Mouse (Mus musculus) kidney, adult 2 months (tissue): ENCODE measurements at regions not wholly inside any gene's neighbourhood (a gene's known extent, or its start where the extent isn't known, plus 50 kb on each side); places are given as distances from the start of the nearest gene placed in this dataset.

Experiments used
- DNase-seq: peaks from one replicate; pipeline ENCODE4 v3.0.0; 2021
- H3K27ac ChIP-seq: fragments of 200-500 bp; 2 replicates; pipeline ENCODE4 v1.5.1; 2012; ENCODE audit warnings: low read depth, low read length, control low read depth, inconsistent platforms; ENCODE audit not compliant: insufficient read depth
- H3K27me3 ChIP-seq: fragments of 200-500 bp; replicated peaks from 2 replicates; pipeline ENCODE4 v1.6.1; 2012; ENCODE audit warnings: mild to moderate bottlenecking, moderate library complexity, low read length, inconsistent platforms; ENCODE audit not compliant: control insufficient read depth, insufficient read depth
- H3K36me3 ChIP-seq: fragments of 200-500 bp; 2 replicates; pipeline ENCODE4 v1.6.1; 2012; ENCODE audit warnings: mild to moderate bottlenecking, moderate library complexity, low read length, inconsistent platforms; ENCODE audit not compliant: control insufficient read depth, insufficient read depth
- H3K4me1 ChIP-seq: fragments of 200-500 bp; 2 replicates; pipeline ENCODE4 v1.6.1; 2011; ENCODE audit warnings: low read length; ENCODE audit not compliant: control insufficient read depth, insufficient read depth
- H3K4me3 ChIP-seq: fragments of 200-500 bp; 2 replicates; pipeline ENCODE4 v1.5.1; 2011; ENCODE audit warnings: mild to moderate bottlenecking, low read depth, low read length, control low read depth; ENCODE audit not compliant: insufficient read depth
- CTCF ChIP-seq: fragments of 200-500 bp; conservative IDR thresholded peaks from 2 replicates; pipeline ENCODE4 v1.5.1; 2011; ENCODE audit warnings: low read depth, mild to moderate bottlenecking, control low read depth, low read length, moderate library complexity, mixed read lengths; ENCODE audit not compliant: insufficient read depth, insufficient read length
- POLR2A ChIP-seq: fragments of 200-500 bp; IDR thresholded peaks from one replicate; pipeline ENCODE4 v1.6.1; 2011; ENCODE audit warnings: low read depth, low read length, control low read depth
- WGBS: fragments of 180-500 bp; shearing (Covaris S2); methylation state at CpG from one replicate; pipeline ENCODE4 v1.1.7; 2018; 5-methylcytosine and 5-hydroxymethylcytosine counted together

DNA sequence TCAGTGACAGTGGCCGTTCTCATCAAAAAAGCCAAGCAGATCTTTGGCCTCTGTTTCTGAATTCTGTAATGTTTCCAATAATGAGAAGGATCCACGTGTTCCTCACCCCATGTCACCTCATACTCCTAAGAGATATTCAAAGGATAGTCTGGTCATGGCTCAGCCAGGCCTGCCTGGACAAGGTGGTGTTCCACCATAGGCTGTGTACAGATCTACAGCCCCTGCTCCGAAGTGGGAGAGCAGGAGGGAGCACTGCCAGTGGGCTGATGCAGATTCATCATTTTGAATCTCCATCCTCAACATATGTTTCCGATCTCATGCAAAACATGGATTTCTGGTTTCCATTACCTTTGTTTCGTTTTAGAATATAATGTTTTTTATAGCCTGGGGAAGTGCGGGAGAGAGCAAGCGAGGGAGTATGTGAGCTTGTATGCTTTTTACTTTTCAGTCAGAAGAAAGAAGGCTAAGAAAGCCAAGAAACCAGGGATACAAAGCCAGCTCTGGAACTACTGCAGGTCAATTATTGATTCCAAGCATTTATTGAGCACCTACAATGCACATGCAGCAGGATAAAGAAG lies 166.5 kb upstream of the Usp24 start:
- no peak for TF ChIP-seq POLR2A
- no peak for TF ChIP-seq CTCF
- 85% methylated on average over 7 of the region's 7 CpGs for WGBS

DNA sequence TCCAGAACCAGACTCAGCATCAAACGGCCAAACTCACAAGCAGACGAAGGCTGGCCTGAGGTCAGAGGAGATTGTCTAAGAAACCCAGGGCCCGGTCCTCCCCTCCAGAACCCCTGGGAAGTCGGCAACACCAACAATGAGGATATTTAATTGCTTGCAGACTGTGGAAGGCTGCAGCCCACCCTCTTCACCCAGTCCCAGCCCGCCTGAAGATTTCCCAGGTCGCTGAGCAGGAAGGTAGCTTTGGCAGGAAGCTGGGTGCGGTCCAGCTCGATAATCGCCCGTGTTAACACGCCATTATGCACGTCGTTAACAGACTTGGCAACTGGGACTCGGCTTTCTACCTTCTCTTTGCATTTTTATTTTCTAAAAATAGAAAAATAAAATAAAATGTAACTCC lies 165.2 kb upstream of the Usp24 start:
- Histone ChIP-seq H3K27ac (no peak overlapping the region), H3K27me3 (no peaks in the 10 kb centered on the region), H3K4me1 (peaks cover 20% of the 10 kb centered on the region), H3K36me3 (no peaks in the 10 kb centered on the region), H3K4me3 (no peak overlapping the region)
- WGBS = 52% methylated on average over 14 of the region's 14 CpGs
- peak; percentile 22 for DNase-seq
- TF ChIP-seq POLR2A = no peak
- TF ChIP-seq CTCF = no peak

More for the DNA sequence above, 166.5 kb upstream of the Usp24 start:
- Histone ChIP-seq H3K27ac (peak overlapping the region; percentile 76), H3K27me3 (no peaks in the 10 kb centered on the region), H3K4me1 (peaks cover 20% of the 10 kb centered on the region), H3K4me3 (no peak overlapping the region), H3K36me3 (no peaks in the 10 kb centered on the region)
- no peak for DNase-seq

DNA sequence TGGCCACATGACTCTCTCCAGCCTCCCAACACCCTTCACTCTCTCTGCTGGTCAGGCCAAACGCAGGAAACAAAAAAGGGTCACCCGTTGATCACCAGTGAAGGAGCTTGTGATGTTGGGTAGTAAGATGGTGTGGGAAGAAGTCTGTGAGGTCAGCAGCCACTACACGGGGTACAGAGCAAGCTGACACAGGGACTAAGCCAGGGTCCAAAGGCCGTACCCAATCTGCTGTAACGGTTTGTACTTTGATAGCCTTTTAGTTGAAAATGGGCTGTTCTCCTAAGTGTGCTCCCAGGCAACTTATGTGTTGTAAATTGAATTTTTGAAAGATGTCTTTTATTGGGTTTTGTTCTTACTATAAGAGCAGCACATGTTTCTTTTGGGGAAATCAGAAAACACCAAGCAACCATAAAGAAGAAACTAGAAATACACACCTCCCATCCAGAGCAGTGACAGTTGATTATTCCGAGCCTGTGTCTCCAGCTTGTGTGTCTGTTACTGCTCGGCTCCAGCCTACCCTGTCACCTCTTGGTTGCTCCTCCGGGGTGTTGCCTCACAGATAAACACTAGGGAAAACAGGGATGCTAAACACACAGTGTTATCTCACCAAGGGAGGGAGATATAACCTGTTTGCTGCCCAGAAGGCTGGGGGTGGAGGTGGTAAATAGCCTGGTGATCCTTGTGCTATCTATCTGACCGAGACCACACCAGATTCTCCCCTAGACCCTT lies 158.4 kb upstream of the Usp24 start:
- 59% methylated on average over 9 of the region's 9 CpGs for WGBS
- Histone ChIP-seq H3K27ac (peak overlapping the region; percentile 95), H3K4me3 (no peak overlapping the region), H3K36me3 (no peaks in the 10 kb centered on the region), H3K27me3 (no peaks in the 10 kb centered on the region), H3K4me1 (peaks cover 8% of the 10 kb centered on the region; the same call in 1 of the 2 replicates)
- TF ChIP-seq POLR2A (no peak), CTCF (no peak)
- peak; percentile 82 for DNase-seq

DNA sequence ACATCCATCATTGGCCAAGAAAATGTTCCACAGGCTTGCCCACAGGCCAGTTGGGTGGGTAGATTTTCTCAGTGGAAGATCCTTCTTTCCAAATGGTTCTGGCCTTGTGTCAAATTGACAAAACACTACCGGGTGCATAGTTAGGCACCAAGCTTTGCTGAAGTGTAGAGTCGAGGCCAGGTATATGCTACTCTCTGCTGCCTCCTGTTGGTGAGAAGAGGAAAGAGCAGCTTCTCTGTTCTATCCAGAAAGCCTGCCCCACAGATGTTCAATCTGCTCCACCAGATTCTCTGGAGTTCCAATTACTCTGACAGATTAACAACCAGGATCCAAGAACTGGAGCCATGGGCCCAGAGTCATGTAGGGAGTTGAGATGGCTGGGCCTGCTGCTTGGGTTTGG lies 154.4 kb upstream of the Usp24 start:
- Histone ChIP-seq H3K4me1 (peaks cover 8% of the 10 kb centered on the region; the same call in 1 of the 2 replicates), H3K36me3 (no peaks in the 10 kb centered on the region), H3K4me3 (no peak overlapping the region), H3K27me3 (no peaks in the 10 kb centered on the region), H3K27ac (no peak overlapping the region)
- 46% methylated on average over 2 of the region's 2 CpGs for WGBS
- TF ChIP-seq POLR2A (no peak), CTCF (peak; percentile 56)
- DNase-seq = peak; percentile 24

DNA sequence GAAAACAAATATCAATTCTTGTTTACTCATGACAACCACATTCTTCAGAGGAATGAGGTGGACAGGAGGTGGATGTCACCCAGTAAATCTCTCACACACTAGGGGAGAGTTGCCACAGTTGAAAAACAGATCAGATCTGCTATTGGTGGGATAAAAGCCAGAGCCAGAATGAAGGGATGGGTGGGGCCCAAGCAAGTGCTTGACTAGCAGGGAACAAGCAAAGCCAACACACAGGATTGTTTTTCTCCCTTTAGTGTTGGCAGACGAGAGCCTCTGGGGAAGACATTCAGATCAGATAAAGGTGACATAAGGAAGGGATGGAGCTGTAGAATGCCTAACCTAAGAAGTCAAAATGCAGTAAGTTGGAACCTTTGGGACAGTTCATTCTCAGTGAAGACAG lies 153.5 kb upstream of the Usp24 start:
- DNase-seq = no peak
- no peaks in the 10 kb centered on the region for H3K27me3 ChIP-seq
- TF ChIP-seq CTCF (no peak), POLR2A (no peak)
- peaks cover 4% of the 10 kb centered on the region; the same call in 1 of the 2 replicates for H3K4me1 ChIP-seq
- WGBS = 79% methylated on average over 1 of the region's 1 CpGs
- H3K4me3 ChIP-seq = no peak overlapping the region
- H3K36me3 ChIP-seq = no peaks in the 10 kb centered on the region
- no peak overlapping the region for H3K27ac ChIP-seq

DNA sequence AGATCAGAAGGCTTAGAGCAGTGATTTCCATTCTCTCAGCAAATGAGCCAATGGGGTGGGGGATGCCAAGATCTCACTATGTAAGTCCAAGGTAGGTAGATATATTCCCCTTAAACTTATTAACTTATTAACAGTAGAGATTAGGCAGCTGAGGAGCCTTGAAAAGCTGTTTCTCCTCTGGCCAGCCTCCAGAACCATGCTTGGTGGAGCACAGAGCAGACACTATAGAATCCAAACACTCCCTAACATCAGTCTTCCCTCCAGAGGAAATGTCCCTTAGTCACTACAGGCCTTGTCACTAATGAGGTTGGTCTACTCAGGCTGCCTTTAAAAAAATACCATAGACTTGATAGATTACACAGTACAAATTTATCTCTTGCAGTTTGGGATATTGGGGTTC lies 152.8 kb upstream of the Usp24 start:
- no peak for TF ChIP-seq CTCF
- TF ChIP-seq POLR2A = no peak

DNA sequence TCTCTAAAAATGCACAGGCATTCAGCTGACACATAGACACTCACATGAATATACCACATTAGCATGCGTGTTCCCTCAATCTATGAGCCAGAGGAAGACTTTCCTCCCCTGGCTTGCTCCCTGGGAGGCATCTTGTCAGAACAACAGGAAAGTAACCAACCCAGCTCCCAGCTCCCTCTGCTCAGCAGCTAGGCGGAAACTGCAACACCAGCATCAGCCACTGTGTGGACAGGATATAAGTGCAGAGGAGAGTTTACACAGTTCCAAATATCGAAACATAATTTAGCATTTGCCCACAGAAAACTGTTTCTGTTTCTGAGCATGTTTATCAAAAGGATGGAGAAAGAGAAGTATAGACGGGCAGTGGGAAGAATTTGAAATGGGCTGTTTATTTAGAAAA lies 148.3 kb upstream of the Usp24 start:
- Histone ChIP-seq H3K36me3 (no peaks in the 10 kb centered on the region), H3K4me1 (no peaks in the 10 kb centered on the region), H3K27me3 (no peaks in the 10 kb centered on the region), H3K4me3 (no peak overlapping the region), H3K27ac (no peak overlapping the region)
- DNase-seq = no peak
- TF ChIP-seq POLR2A = no peak
- TF ChIP-seq CTCF = no peak
- WGBS = 78% methylated on average over 4 of the region's 4 CpGs

More for the DNA sequence above, 152.8 kb upstream of the Usp24 start:
- Histone ChIP-seq H3K4me1 (no peaks in the 10 kb centered on the region), H3K27me3 (no peaks in the 10 kb centered on the region), H3K27ac (no peak overlapping the region), H3K36me3 (no peaks in the 10 kb centered on the region), H3K4me3 (no peak overlapping the region)
- DNase-seq = no peak
